Mouse (Mus musculus): ENCODE measurements at regions not wholly inside any gene's neighbourhood (a gene's known extent, or its start where the extent isn't known, plus 50 kb on each side); places are given as distances from the start of the nearest gene placed in this dataset.

- WGBS: 7% methylated on average over 8 of the region's 8 CpGs
- peak; percentile 94 for ATAC-seq (ENCODE audit: low FRiP score)
- H3K36me3 ChIP-seq: no peaks in the 10 kb centered on the region
- H3K4me2 ChIP-seq: 0 out of 2 replicates have a peak overlapping the region, but pooled peaks have one; percentile 10
- H3K9me3 ChIP-seq: no peaks in the 10 kb centered on the region
- peaks cover 16% of the 10 kb centered on the region for H3K4me1 ChIP-seq (replicated peaks)
- no peak overlapping the region for H3K4me3 ChIP-seq
- 0 out of 2 replicates have a peak overlapping the region, but pooled peaks have one; percentile 20 for H3K27ac ChIP-seq
- no peak overlapping the region for H3K9ac ChIP-seq
- 0 out of 2 replicates have a peak, but pooled peaks cover 2% of the 10 kb centered on the region for H3K27me3 ChIP-seq
These were observed 61.8 kb downstream of the Adcyap1 start for GRCm38 (mm10) chr17:93260366-93261205.

- H3K4me3 ChIP-seq: no peak overlapping the region
- WGBS: 39% methylated on average over 1 of the region's 1 CpGs
- peaks cover 16% of the 10 kb centered on the region for H3K4me1 ChIP-seq (replicated peaks)
- 0 out of 2 replicates have a peak overlapping the region, but pooled peaks have one; percentile 20 for H3K27ac ChIP-seq
- H3K36me3 ChIP-seq: no peaks in the 10 kb centered on the region
- no peak overlapping the region for H3K4me2 ChIP-seq
- no peaks in the 10 kb centered on the region for H3K9me3 ChIP-seq
- H3K9ac ChIP-seq: no peak overlapping the region
- peak; percentile 51; the same call in 1 of the 2 replicates for ATAC-seq (ENCODE audit: low FRiP score)
- 0 out of 2 replicates have a peak, but pooled peaks cover 2% of the 10 kb centered on the region for H3K27me3 ChIP-seq
These were observed 62.3 kb downstream of the Adcyap1 start for GRCm38 (mm10) chr17:93261206-93261504.

- peaks cover 8% of the 10 kb centered on the region; the same call in 1 of the 2 replicates for H3K27me3 ChIP-seq
- 0% methylated on average over 1 of the region's 1 CpGs for WGBS
- no peaks in the 10 kb centered on the region for H3K36me3 ChIP-seq
- H3K4me3 ChIP-seq: no peak overlapping the region
- no peak overlapping the region for H3K4me2 ChIP-seq
- 0 out of 2 replicates have a peak, but pooled peaks cover 3% of the 10 kb centered on the region for H3K9me3 ChIP-seq
- ATAC-seq (ENCODE audit: low FRiP score): no peak
- no peak overlapping the region for H3K9ac ChIP-seq
- H3K27ac ChIP-seq: no peak overlapping the region
- H3K4me1 ChIP-seq (replicated peaks): no peaks in the 10 kb centered on the region
These were observed 107.3 kb downstream of the Adcyap1 start for GRCm38 (mm10) chr17:93306121-93306520.

- 0 out of 2 replicates have a peak, but pooled peaks have one; percentile 55 for ATAC-seq (ENCODE audit: low FRiP score)
- H3K9me3 ChIP-seq: no peaks in the 10 kb centered on the region
- 21% methylated on average over 4 of the region's 4 CpGs for WGBS
These were observed 113.3 kb downstream of the Adcyap1 start for GRCm38 (mm10) chr17:93312139-93312538.

GRCm38 (mm10) chr17:93312640-93313309 lies 114.0 kb downstream of the Adcyap1 start:
- no peaks in the 10 kb centered on the region for H3K9me3 ChIP-seq
- H3K27me3 ChIP-seq: peaks cover 15% of the 10 kb centered on the region
- no peaks in the 10 kb centered on the region for H3K36me3 ChIP-seq
- no peak overlapping the region for H3K9ac ChIP-seq
- H3K4me2 ChIP-seq: no peak overlapping the region
- WGBS: 34% methylated on average over 3 of the region's 3 CpGs
- no peak overlapping the region for H3K4me3 ChIP-seq
- peaks cover 19% of the 10 kb centered on the region for H3K4me1 ChIP-seq (replicated peaks)
- H3K27ac ChIP-seq: peak overlapping the region; percentile 58; the same call in 1 of the 2 replicates
- peak; percentile 80 for ATAC-seq (ENCODE audit: low FRiP score)

More at GRCm38 (mm10) chr17:93312139-93312538, 113.3 kb downstream of the Adcyap1 start:
- no peaks in the 10 kb centered on the region for H3K36me3 ChIP-seq
- H3K27ac ChIP-seq: no peak overlapping the region
- no peak overlapping the region for H3K9ac ChIP-seq
- no peak overlapping the region for H3K4me2 ChIP-seq
- H3K4me1 ChIP-seq (replicated peaks): peaks cover 19% of the 10 kb centered on the region
- peaks cover 18% of the 10 kb centered on the region for H3K27me3 ChIP-seq
- no peak overlapping the region for H3K4me3 ChIP-seq

- ATAC-seq (ENCODE audit: low FRiP score): peak; percentile 82
- Histone ChIP-seq H3K4me1 (replicated peaks) (peaks cover 19% of the 10 kb centered on the region), H3K27me3 (peaks cover 14% of the 10 kb centered on the region), H3K4me2 (no peak overlapping the region), H3K4me3 (no peak overlapping the region), H3K9me3 (no peaks in the 10 kb centered on the region), H3K27ac (peak overlapping the region; percentile 58; the same call in 1 of the 2 replicates), H3K9ac (no peak overlapping the region), H3K36me3 (no peaks in the 10 kb centered on the region)
- WGBS: 25% methylated on average over 2 of the region's 2 CpGs
These were observed 114.5 kb downstream of the Adcyap1 start for GRCm38 (mm10) chr17:93313310-93313688.

GRCm38 (mm10) chr17:93314144-93314543 lies 115.3 kb downstream of the Adcyap1 start:
- no peak for ATAC-seq (ENCODE audit: low FRiP score)
- H3K27me3 ChIP-seq: peaks cover 14% of the 10 kb centered on the region
- no peaks in the 10 kb centered on the region for H3K9me3 ChIP-seq
- H3K4me1 ChIP-seq (replicated peaks): peaks cover 19% of the 10 kb centered on the region
- no peaks in the 10 kb centered on the region for H3K36me3 ChIP-seq
- no peak overlapping the region for H3K9ac ChIP-seq
- H3K4me2 ChIP-seq: no peak overlapping the region
- H3K27ac ChIP-seq: no peak overlapping the region
- 54% methylated on average over 3 of the region's 3 CpGs for WGBS
- no peak overlapping the region for H3K4me3 ChIP-seq

- Histone ChIP-seq H3K27ac (no peak overlapping the region), H3K4me2 (no peak overlapping the region), H3K4me1 (replicated peaks) (no peaks in the 10 kb centered on the region), H3K9me3 (no peaks in the 10 kb centered on the region), H3K9ac (no peak overlapping the region), H3K27me3 (peaks cover 5% of the 10 kb centered on the region; the same call in 1 of the 2 replicates), H3K36me3 (no peaks in the 10 kb centered on the region), H3K4me3 (no peak overlapping the region)
- WGBS: 85% methylated on average over 4 of the region's 4 CpGs
- ATAC-seq (ENCODE audit: low FRiP score): no peak
These were observed 122.7 kb downstream of the Adcyap1 start for GRCm38 (mm10) chr17:93321482-93321881.

GRCm38 (mm10) chr17:93337576-93337975 lies 138.8 kb downstream of the Adcyap1 start:
- 100% methylated on average over 1 of the region's 1 CpGs for WGBS
- no peak overlapping the region for H3K4me3 ChIP-seq
- no peak for ATAC-seq (ENCODE audit: low FRiP score)

GRCm38 (mm10) chr17:93355238-93355637 lies 156.4 kb downstream of the Adcyap1 start:
- no peaks in the 10 kb centered on the region for H3K9me3 ChIP-seq
- H3K4me1 ChIP-seq (replicated peaks): no peaks in the 10 kb centered on the region
- H3K9ac ChIP-seq: no peak overlapping the region
- no peak overlapping the region for H3K27ac ChIP-seq
- no peak for ATAC-seq (ENCODE audit: low FRiP score)
- H3K36me3 ChIP-seq: no peaks in the 10 kb centered on the region
- H3K4me3 ChIP-seq: no peak overlapping the region
- no peaks in the 10 kb centered on the region for H3K27me3 ChIP-seq
- no peak overlapping the region for H3K4me2 ChIP-seq

More at GRCm38 (mm10) chr17:93337576-93337975, 138.8 kb downstream of the Adcyap1 start:
- Histone ChIP-seq H3K36me3 (no peaks in the 10 kb centered on the region), H3K9ac (no peak overlapping the region), H3K4me1 (replicated peaks) (no peaks in the 10 kb centered on the region), H3K4me2 (no peak overlapping the region), H3K27ac (no peak overlapping the region), H3K9me3 (no peaks in the 10 kb centered on the region), H3K27me3 (no peaks in the 10 kb centered on the region)

- Histone ChIP-seq H3K27me3 (no peaks in the 10 kb centered on the region), H3K9ac (no peak overlapping the region), H3K4me2 (no peak overlapping the region), H3K4me1 (replicated peaks) (no peaks in the 10 kb centered on the region), H3K27ac (no peak overlapping the region), H3K4me3 (no peak overlapping the region), H3K9me3 (no peaks in the 10 kb centered on the region), H3K36me3 (no peaks in the 10 kb centered on the region)
- ATAC-seq (ENCODE audit: low FRiP score): no peak
These were observed 164.1 kb downstream of the Adcyap1 start for GRCm38 (mm10) chr17:93362926-93363325.

GRCm38 (mm10) chr17:93377453-93378091 lies 178.8 kb downstream of the Adcyap1 start:
- no peak for ATAC-seq (ENCODE audit: low FRiP score)
- Histone ChIP-seq H3K36me3 (no peaks in the 10 kb centered on the region), H3K4me1 (replicated peaks) (no peaks in the 10 kb centered on the region), H3K9ac (no peak overlapping the region), H3K4me3 (no peak overlapping the region), H3K4me2 (no peak overlapping the region), H3K9me3 (no peaks in the 10 kb centered on the region), H3K27me3 (no peaks in the 10 kb centered on the region), H3K27ac (no peak overlapping the region)

Data from hindbrain, embryonic 13.5 days (tissue).